Mouse (Mus musculus) thymus, adult 2 months (tissue): ENCODE measurements around the gene Anp32a.

Experiments
- CTCF ChIP-seq: fragments of 200-500 bp; IDR thresholded peaks from 2 replicates; pipeline ENCODE4 v1.5.1; 2012; ENCODE audit warnings: mild to moderate bottlenecking, control low read depth, low read length, moderate library complexity, borderline replicate concordance; ENCODE audit not compliant: control insufficient read depth, poor library complexity, insufficient read depth; ENCODE audit errors: extremely low read depth
- POLR2A ChIP-seq: fragments of 200-500 bp; IDR thresholded peaks from 2 replicates; pipeline ENCODE4 v1.6.1; 2012; ENCODE audit warnings: mild to moderate bottlenecking, low read length, control low read depth, moderate library complexity; ENCODE audit not compliant: control insufficient read depth, poor library complexity, insufficient read depth; ENCODE audit errors: extremely low read depth

DNA sequence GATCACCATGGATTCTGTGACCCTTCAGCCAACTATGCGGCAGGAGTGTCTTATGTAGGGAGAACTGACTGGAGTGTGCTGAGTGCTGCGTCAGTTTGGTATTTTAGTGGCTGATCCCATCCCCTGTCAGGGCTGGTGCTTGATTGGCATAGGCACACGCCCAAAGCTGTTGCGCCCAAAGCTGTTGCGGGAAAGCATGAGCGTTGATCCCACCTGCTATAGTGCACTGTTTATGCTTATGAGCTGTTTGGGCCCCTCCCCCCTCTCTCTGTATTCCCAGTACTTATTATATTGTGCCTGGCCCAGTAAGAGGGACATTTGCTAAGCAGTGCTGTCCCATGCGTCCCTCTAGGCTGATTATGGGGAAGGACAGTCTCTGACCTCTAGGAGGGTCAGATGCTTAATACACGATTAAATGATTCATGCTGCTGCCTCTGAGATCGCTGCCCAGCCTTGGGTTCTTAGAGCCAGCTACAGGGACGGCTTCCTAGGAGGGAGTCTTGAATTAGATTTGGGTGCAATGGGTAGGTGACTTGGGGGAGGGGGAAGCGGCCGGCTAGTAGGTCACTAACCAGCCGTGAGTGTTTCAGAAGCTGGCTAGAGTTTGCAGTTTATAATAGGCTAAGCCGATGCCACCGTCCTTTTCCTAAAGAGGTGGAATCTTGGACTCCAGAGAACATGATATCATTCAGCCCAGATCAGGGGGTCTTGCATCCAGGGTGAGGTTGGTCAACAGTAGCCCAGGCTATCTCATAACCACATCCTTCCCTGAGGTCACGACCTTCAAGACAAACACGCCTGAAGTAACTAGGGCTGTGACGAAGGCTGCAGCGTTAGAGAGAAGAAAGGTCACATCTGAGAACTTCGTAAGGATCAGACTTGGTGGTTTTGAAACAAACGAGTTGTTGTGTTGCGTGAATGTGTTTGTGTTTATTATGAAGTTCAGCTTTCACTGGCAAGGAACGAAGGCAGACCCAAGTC, 25.7 kb downstream of the Anp32a start:
- TF ChIP-seq CTCF (no peak), POLR2A (no peak)
